Mouse (Mus musculus): Measurements from ENCODE around the gene Atp6v1a. TPM values are rescaled to one million over a fixed set of nuclear protein-coding genes. Genes with fewer than 3 reads are reported as not detected.
A peak's percentile ranks its signal among the peaks of the same experiment; 100 is the strongest.

The Atp6v1a gene
- polyA plus RNA-seq, 1 experiment from 2014 or later: 61.3 TPM

GRCm38 (mm10) chr16:44149002-44149767 lies 9.7 kb upstream of the Atp6v1a start:
- no peak for DNase-seq (ENCODE audit: low spot score)
- Histone ChIP-seq H3K4me3 (ENCODE audit: low read depth, low read length) (no peak overlapping the region), H3K27me3 (ENCODE audit: control insufficient read depth, insufficient read depth, low read length) (no peaks in the 10 kb centered on the region), H3K27ac (ENCODE audit: low read depth, low read length) (no peak overlapping the region), H3K36me3 (ENCODE audit: control insufficient read depth, insufficient read depth, low read length) (no peaks in the 10 kb centered on the region), H3K4me2 (ENCODE audit: low read depth, low read length, severe bottlenecking) (no peak overlapping the region), H3K9me3 (ENCODE audit: control insufficient read depth, low read length) (no peaks in the 10 kb centered on the region), H3K4me1 (replicated peaks; ENCODE audit: control insufficient read depth, insufficient read depth, low read length) (no peaks in the 10 kb centered on the region), H3K9ac (ENCODE audit: low read length) (no peak overlapping the region)
- WGBS: 95% methylated on average over 1 of the region's 1 CpGs
- no peak for ATAC-seq (replicated peaks; ENCODE audit: low FRiP score)

- 63% methylated on average over 6 of the region's 6 CpGs for WGBS
- DNase-seq (ENCODE audit: low spot score) (no peak), ATAC-seq (replicated peaks; ENCODE audit: low FRiP score) (no peak)
- Histone ChIP-seq H3K27me3 (ENCODE audit: control insufficient read depth, insufficient read depth, low read length) (no peaks in the 10 kb centered on the region), H3K4me3 (ENCODE audit: low read depth, low read length) (no peak overlapping the region; the same call in 1 of the 2 replicates), H3K9me3 (ENCODE audit: control insufficient read depth, low read length) (no peaks in the 10 kb centered on the region), H3K27ac (ENCODE audit: low read depth, low read length) (no peak overlapping the region), H3K9ac (ENCODE audit: low read length) (no peak overlapping the region), H3K4me1 (replicated peaks; ENCODE audit: control insufficient read depth, insufficient read depth, low read length) (no peaks in the 10 kb centered on the region; the same call in 1 of the 2 replicates), H3K36me3 (ENCODE audit: control insufficient read depth, insufficient read depth, low read length) (no peaks in the 10 kb centered on the region), H3K4me2 (ENCODE audit: low read depth, low read length, severe bottlenecking) (no peak overlapping the region)
Observed at GRCm38 (mm10) chr16:44141483-44141882, 2.0 kb upstream of the Atp6v1a start.

- peak; percentile 63 for ATAC-seq (replicated peaks; ENCODE audit: low FRiP score)
- Histone ChIP-seq H3K27me3 (ENCODE audit: control insufficient read depth, insufficient read depth, low read length) (no peaks in the 10 kb centered on the region), H3K4me1 (replicated peaks; ENCODE audit: control insufficient read depth, insufficient read depth, low read length) (no peaks in the 10 kb centered on the region; the same call in 1 of the 2 replicates), H3K36me3 (ENCODE audit: control insufficient read depth, insufficient read depth, low read length) (no peaks in the 10 kb centered on the region), H3K4me2 (ENCODE audit: low read depth, low read length, severe bottlenecking) (peak overlapping the region; percentile 81), H3K9me3 (ENCODE audit: control insufficient read depth, low read length) (no peaks in the 10 kb centered on the region), H3K9ac (ENCODE audit: low read length) (peak overlapping the region; percentile 90), H3K4me3 (ENCODE audit: low read depth, low read length) (peak overlapping the region; percentile 92), H3K27ac (ENCODE audit: low read depth, low read length) (peak overlapping the region; percentile 97)
- 0% methylated on average over 43 of the region's 44 CpGs for WGBS
- peak; percentile 79 for DNase-seq (ENCODE audit: low spot score)
Observed at GRCm38 (mm10) chr16:44140186-44140787, 782 bp upstream of the Atp6v1a start.

GRCm38 (mm10) chr16:44138979-44139535 lies 448 bp downstream of the Atp6v1a start:
- peak; percentile 89 for ATAC-seq (replicated peaks; ENCODE audit: low FRiP score)
- Histone ChIP-seq H3K4me2 (ENCODE audit: low read depth, low read length, severe bottlenecking) (peak overlapping the region; percentile 81), H3K9me3 (ENCODE audit: control insufficient read depth, low read length) (no peaks in the 10 kb centered on the region), H3K27me3 (ENCODE audit: control insufficient read depth, insufficient read depth, low read length) (no peaks in the 10 kb centered on the region), H3K4me3 (ENCODE audit: low read depth, low read length) (peak overlapping the region; percentile 92), H3K27ac (ENCODE audit: low read depth, low read length) (peak overlapping the region; percentile 97), H3K4me1 (replicated peaks; ENCODE audit: control insufficient read depth, insufficient read depth, low read length) (no peaks in the 10 kb centered on the region; the same call in 1 of the 2 replicates), H3K36me3 (ENCODE audit: control insufficient read depth, insufficient read depth, low read length) (no peaks in the 10 kb centered on the region), H3K9ac (ENCODE audit: low read length) (peak overlapping the region; percentile 90)
- DNase-seq (ENCODE audit: low spot score): peak; percentile 86
- under 1% methylated on average over 25 of the region's 25 CpGs for WGBS

- H3K4me1 ChIP-seq (replicated peaks; ENCODE audit: control insufficient read depth, insufficient read depth, low read length): no peaks in the 10 kb centered on the region; the same call in 1 of the 2 replicates
- DNase-seq (ENCODE audit: low spot score) (peak; percentile 55), ATAC-seq (replicated peaks; ENCODE audit: low FRiP score) (no peak; the same call in 1 of the 2 replicates)
- no peaks in the 10 kb centered on the region for H3K27me3 ChIP-seq (ENCODE audit: control insufficient read depth, insufficient read depth, low read length)
- H3K9ac ChIP-seq (ENCODE audit: low read length): peak overlapping the region; percentile 90
- peak overlapping the region; percentile 92 for H3K4me3 ChIP-seq (ENCODE audit: low read depth, low read length)
- H3K36me3 ChIP-seq (ENCODE audit: control insufficient read depth, insufficient read depth, low read length): no peaks in the 10 kb centered on the region
- peak overlapping the region; percentile 81 for H3K4me2 ChIP-seq (ENCODE audit: low read depth, low read length, severe bottlenecking)
- 2% methylated on average over 24 of the region's 24 CpGs for WGBS
- H3K27ac ChIP-seq (ENCODE audit: low read depth, low read length): peak overlapping the region; percentile 97
- H3K9me3 ChIP-seq (ENCODE audit: control insufficient read depth, low read length): no peaks in the 10 kb centered on the region
Observed at GRCm38 (mm10) chr16:44138377-44138978, 1.0 kb downstream of the Atp6v1a start.

GRCm38 (mm10) chr16:44136511-44137021 lies 2.9 kb downstream of the Atp6v1a start:
- Histone ChIP-seq H3K4me3 (ENCODE audit: low read depth, low read length) (no peak overlapping the region), H3K9ac (ENCODE audit: low read length) (no peak overlapping the region), H3K27ac (ENCODE audit: low read depth, low read length) (no peak overlapping the region), H3K4me1 (replicated peaks; ENCODE audit: control insufficient read depth, insufficient read depth, low read length) (no peaks in the 10 kb centered on the region; the same call in 1 of the 2 replicates), H3K4me2 (ENCODE audit: low read depth, low read length, severe bottlenecking) (no peak overlapping the region), H3K9me3 (ENCODE audit: control insufficient read depth, low read length) (no peaks in the 10 kb centered on the region), H3K36me3 (ENCODE audit: control insufficient read depth, insufficient read depth, low read length) (no peaks in the 10 kb centered on the region), H3K27me3 (ENCODE audit: control insufficient read depth, insufficient read depth, low read length) (no peaks in the 10 kb centered on the region)
- DNase-seq (ENCODE audit: low spot score) (no peak), ATAC-seq (replicated peaks; ENCODE audit: low FRiP score) (no peak)
- WGBS: 91% methylated on average over 6 of the region's 6 CpGs

- Histone ChIP-seq H3K27me3 (ENCODE audit: control insufficient read depth, insufficient read depth, low read length) (no peaks in the 10 kb centered on the region), H3K4me3 (ENCODE audit: low read depth, low read length) (no peak overlapping the region), H3K9me3 (ENCODE audit: control insufficient read depth, low read length) (no peaks in the 10 kb centered on the region), H3K9ac (ENCODE audit: low read length) (no peak overlapping the region), H3K4me2 (ENCODE audit: low read depth, low read length, severe bottlenecking) (no peak overlapping the region), H3K36me3 (ENCODE audit: control insufficient read depth, insufficient read depth, low read length) (no peaks in the 10 kb centered on the region), H3K4me1 (replicated peaks; ENCODE audit: control insufficient read depth, insufficient read depth, low read length) (no peaks in the 10 kb centered on the region; the same call in 1 of the 2 replicates), H3K27ac (ENCODE audit: low read depth, low read length) (no peak overlapping the region)
- ATAC-seq (replicated peaks; ENCODE audit: low FRiP score): no peak
- WGBS: 89% methylated on average over 3 of the region's 3 CpGs
- DNase-seq (ENCODE audit: low spot score): no peak
Observed at GRCm38 (mm10) chr16:44133187-44133586, 6.3 kb downstream of the Atp6v1a start.

GRCm38 (mm10) chr16:44132300-44132699 lies 7.2 kb downstream of the Atp6v1a start:
- Histone ChIP-seq H3K9me3 (ENCODE audit: control insufficient read depth, low read length) (no peaks in the 10 kb centered on the region), H3K27ac (ENCODE audit: low read depth, low read length) (no peak overlapping the region), H3K27me3 (ENCODE audit: control insufficient read depth, insufficient read depth, low read length) (no peaks in the 10 kb centered on the region), H3K36me3 (ENCODE audit: control insufficient read depth, insufficient read depth, low read length) (no peaks in the 10 kb centered on the region), H3K4me2 (ENCODE audit: low read depth, low read length, severe bottlenecking) (no peak overlapping the region), H3K9ac (ENCODE audit: low read length) (no peak overlapping the region), H3K4me3 (ENCODE audit: low read depth, low read length) (no peak overlapping the region), H3K4me1 (replicated peaks; ENCODE audit: control insufficient read depth, insufficient read depth, low read length) (no peaks in the 10 kb centered on the region)
- no peak for DNase-seq (ENCODE audit: low spot score)
- WGBS: 87% methylated on average over 4 of the region's 4 CpGs
- no peak for ATAC-seq (replicated peaks; ENCODE audit: low FRiP score)

All from forebrain, embryonic 11.5 days (tissue).